Mouse (Mus musculus): ENCODE measurements around the gene Rbms1. TPM values are rescaled to one million over a fixed set of nuclear protein-coding genes. Genes with fewer than 3 reads are reported as not detected.

Rbms1 gene
- total RNA-seq (2021) = 10 to 100 TPM; 43.2 to 46.4 TPM

DNA sequence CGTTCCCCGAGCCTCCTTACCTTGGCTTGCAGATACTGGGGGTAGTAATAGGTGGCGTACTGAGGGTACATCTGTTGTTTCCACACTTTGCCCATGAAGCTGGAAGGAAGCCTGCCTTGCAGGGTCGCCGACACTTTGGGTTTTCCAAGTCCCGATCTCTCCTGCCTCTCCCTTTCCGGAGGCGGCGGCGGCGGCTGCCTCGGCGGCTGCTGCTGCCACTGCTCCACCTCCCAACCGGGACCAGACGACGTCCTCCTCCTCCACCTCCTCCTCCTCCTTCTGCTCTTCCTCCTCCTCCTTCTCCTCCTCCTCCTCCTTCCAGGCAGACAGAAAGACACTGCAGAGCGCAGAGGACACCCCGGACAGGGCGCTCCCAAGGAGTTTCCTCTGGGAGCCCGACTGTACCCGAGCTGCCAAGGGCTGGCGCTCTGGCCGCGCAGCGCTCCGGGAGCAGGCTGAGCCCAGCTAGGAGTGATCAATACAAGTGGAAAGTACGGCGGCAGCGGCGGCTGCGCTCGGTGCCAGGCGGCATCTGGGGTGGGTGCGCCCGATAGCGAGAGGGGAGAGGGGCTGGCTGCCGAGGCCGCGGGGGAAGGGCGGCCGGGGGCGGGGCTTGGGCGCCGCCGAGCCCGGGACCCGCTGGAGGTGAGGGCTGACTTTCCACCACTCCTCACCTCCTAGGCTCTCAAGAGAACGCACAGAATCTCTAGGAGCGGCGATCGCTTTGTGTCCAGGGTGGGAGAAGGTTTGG is at the start of gene Rbms1:
Rbms1 (minus strand) TSS at position 522 of the 751 bp plus-strand sequence.
- peak; percentile 78 to 87 for DNase-seq
- intact Hi-C loops (cut with DNase I) = loop anchor here (2.0 kb wide), 4 partner anchors 40 to 438 kb away; no protein-coding TSS in a partner anchor

DNA sequence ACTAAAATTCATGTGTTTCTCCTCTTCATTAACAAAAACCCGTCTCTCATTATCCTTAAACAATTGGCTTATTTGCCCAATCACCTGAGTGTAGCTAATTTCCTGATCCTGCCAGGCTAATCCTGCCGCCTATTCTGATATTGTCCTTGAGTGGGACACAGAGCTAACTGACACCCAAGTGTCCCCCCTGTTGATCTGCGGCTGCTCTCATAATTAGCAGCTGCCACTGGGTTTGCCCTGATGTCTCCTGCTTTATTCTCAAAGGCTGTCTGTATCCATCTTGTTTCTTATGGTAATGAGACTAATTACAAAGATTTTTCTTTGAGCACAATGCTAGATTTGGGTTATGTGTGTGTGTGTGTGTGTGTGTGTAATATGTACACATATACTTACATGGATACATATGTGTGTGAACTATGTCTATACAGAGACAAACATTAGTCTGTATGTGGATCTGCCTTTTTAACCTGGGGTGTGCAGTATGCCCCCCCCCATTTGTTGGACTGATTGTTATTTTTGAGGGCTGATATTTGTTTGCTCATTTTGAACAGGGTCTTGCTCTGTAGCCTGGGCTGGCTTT is 49.3 kb upstream of the Rbms1 start:
- intact Hi-C loops (cut with DNase I) = no loop called here
- no peak for DNase-seq

DNA sequence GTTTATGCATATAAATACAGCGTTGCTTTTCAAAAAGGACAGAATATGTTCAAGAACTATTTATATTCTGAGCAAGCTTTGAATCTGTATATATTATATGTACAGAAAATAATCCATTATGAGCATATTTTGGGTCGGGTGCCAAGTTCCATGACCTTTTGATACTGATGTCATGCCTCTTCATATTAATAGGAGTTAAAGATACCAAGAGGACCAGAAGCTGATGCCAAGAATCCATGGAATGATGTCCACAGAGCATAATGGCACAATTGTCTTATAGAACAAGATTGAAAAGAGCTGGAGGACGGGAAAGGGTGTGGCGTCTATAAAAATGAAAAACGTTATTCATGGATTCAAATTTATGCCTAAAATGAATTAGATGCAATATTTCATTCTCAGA is 23.3 kb upstream of the Rbms1 start:
- no peak for DNase-seq

DNA sequence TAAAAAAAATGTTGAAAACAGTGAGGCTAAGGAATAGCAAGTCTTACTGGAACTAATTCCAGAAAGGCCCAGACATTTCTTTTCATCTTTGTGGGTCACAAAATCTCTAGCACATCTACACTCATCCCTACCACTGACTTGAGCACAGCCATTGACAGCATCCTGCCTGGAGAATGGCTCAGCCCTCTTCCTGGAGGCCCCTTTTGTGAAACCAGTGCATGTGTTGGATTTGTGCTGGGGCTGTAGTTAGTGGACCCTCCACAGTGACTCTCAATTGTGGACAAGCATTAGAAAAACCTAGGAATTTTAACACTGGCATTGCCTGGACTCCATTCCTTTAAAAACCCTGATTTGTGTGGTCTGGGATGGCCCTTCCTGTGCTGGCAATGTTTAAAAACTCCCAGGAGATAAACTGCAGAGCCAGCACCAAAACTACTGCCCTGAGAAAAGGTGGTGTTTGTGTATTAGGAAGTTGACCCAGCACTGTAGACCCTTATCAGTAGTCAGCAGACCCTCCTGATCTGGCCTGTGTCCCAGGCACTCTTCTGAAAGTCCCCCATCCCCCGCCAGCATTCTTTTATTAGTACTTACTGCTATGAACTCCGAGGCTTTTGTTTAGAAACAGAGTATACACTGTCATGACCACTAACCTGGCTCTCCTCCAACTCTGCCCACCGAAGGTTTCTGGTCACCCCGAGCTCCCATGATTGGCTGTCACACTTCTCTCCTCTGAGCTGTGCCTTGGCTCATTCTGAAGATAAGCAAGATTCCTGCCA is 15.7 kb upstream of the Rbms1 start:
- intact Hi-C loops (cut with DNase I) = no loop called here

More for the DNA sequence above, 23.3 kb upstream of the Rbms1 start:
- intact Hi-C loops (cut with DNase I) = no loop called here

DNA sequence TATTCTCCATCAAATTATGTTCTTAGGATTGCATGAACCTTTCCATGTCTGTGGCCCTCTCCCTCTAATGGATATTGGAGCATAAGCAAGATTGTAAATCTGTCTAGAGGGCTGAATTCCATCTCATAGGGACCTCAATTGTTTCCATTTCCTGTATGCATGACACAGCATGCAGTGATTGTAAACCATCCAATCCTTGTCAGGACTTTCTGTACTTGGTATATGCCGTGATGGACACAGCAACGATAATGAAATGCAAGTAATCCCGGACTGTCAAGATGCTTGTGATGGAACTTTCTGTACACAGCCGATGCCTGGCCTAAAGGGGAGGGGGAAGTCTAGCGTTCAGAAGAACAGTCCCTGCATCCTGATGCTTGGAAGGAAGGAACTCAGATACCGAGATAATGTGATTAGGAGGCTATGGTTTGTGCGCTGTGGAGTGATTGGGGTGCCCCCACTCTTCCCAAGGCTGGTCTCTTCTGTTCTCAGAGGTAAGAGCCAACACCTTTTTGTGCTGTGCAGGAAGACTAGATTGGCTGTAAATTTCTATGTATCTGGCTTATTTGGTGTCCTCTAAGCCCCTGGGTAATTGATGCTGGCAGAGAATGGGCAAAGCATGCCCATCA is 9.3 kb upstream of the Rbms1 start:
- intact Hi-C loops (cut with DNase I) = no loop called here
- no peak for DNase-seq

More for the DNA sequence above, 15.7 kb upstream of the Rbms1 start:
- DNase-seq = peak in 1 of 2 experiments; percentile 13

DNA sequence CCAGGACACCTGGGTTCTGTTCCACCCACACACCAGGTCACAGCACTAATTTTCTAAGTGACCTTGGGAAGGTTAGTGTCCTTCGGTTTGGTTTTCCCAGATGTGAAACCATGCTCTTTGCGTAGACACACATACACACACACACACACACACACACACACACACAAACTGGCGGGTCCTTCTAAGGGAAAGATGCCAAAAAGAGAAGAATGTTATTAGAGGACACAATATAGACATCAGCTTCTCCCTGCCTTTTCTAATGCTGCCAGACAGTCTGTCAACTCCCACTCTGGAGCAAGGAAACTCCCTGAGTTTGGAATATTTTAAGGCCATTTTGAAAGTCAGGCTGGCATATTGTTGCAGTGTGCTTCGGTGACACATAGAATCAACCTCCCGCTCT is 624 bp upstream of the Rbms1 start:
- intact Hi-C loops (cut with DNase I) = loop anchor here (2.0 kb wide), 5 partner anchors 41 to 437 kb away; no protein-coding TSS in a partner anchor
- DNase-seq = peak in 1 of 2 experiments; percentile 12

DNA sequence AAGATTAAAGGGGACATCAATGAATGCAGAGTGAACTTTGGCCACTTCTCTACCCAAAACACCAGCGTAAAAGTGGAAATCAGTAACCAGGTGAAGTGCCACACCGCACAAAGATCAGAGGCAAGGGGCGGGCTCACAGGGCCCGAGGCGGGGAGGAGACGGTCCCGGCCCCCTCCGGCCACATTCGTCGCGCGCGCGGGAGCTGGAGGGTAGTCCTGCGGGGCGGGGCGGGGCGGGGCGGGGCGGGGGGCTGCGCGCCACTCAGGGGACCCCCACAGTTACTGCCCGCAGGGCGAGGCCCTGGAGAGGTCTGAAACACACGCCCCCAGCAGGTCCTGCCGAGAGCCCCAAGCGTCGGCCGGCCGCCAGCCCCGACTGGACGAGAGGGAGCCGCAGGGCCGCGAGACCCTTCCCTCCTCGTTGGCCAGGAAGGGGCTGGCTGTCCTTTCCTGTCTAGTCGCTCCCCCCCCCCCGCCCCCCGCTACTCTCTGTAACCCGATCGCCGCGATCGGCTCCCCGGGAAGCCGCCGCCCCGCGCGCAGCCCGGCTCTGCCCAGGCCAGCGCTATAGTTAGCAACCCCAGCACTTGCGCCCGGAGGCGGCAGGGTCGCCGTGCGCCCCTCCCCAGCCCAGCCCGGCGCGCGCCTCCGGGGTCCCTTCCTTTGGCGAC is 856 bp downstream of the Rbms1 start:
- intact Hi-C loops (cut with DNase I) = loop anchor here (2.0 kb wide), 4 partner anchors 39 to 439 kb away; no protein-coding TSS in a partner anchor
- DNase-seq = peak; percentile 62 to 70

DNA sequence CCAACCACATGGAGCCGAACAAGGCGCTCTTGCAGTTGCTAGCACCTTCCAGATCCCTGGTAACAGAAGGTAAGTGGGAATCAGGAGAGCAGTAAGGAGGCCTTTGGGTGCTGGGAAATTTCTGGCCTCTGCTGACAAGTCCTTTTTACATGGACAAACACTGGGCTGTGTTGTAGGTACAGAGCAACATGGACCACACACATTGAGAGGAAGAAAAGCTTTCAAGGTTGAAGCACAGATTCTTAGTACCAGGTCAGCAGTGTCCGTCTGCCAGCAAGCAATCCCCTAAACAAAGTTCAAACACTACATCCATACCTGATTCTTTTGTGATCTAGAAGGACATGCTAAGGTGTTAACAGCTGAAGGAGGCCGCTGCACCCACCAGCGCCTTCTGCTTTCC is 1.7 kb downstream of the Rbms1 start:
- intact Hi-C loops (cut with DNase I) = no loop called here
- peak in 1 of 2 experiments; percentile 18 for DNase-seq

DNA sequence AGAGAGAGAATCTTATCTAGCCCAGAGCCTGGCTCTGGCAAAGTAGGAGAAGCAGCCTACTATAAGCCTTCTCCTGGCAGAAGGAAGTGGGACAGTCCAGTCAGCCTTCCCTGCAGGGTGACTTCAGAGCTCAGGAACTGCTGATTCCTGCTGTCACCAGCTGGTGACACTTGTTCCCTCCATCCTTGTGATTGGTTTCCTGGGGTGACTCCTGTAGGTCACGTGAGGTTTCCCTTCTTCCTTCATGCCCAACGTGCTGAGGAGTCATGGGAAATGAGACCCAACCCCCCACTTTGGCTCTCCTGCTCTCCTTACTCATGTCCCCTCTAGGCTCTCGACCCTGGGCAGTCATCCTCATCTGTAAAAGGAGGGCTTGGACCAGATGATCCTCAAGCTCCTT is 14.8 kb downstream of the Rbms1 start:
- no peak for DNase-seq
- intact Hi-C loops (cut with DNase I) = no loop called here

DNA sequence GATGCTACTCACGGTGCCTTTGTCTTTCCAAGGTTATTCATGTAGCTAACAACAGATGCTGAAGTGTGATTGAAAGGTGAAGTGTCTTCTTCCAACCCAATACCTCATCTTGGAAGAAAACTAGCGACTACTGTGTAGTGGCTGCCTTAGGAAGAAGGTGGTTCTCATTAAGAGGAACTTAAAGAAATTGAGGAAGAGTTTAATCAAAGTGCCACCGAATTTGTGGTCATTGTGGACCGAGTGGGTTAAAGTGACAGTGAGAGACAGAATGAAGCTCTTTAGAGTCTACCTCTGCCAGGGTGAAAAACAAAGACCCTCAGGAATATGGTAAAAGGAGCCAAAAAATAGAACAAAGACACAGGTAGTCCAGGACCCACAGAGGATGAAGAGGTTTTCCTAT is 15.2 kb downstream of the Rbms1 start:
- no peak for DNase-seq
- intact Hi-C loops (cut with DNase I) = no loop called here

DNA sequence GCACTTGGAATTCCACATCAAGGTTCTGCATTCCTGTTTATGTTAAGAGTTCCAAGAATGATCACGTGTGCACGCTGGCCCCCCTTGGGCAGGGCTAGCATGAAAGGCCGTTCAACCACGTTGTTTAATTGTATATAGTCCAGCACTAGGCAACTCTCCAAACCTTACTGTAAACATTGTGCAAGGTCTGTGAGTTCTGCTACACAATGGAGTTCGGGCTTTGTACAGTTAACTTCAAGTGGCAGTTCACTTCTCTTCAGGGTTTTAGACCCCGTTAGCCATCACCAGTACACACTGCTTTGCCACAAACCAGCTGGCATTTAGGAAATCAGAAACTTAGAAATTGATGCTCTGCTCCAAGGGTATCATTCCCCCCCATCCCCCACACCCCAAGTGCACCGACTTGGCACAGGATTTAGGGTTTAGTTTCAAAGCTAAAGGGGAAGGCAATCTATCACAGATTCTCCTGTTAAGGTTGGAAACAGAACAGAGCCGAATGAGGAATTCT is 22.5 kb downstream of the Rbms1 start:
- no peak for DNase-seq
- intact Hi-C loops (cut with DNase I) = loop anchor here (2.0 kb wide), 1 partner anchor 16 kb away; no protein-coding TSS in a partner anchor

DNA sequence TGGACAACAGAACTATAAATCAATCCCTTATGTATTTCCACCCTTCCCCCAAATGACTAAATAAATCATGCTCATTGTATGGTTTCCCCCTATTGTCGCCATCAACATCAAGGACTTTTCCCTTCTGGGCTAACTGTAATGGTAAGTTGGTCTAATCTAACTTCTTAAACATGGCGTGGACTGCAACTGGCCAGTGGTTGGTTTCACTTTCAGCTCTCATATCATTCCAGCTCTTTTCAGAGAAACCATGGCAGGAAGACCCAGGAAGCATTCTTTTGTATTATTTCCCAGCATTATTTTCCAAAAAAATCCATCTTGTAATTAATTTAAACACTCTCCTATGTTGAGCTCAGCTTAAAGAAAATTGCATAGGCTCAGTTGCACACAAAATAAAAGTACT is 23.0 kb downstream of the Rbms1 start:
- DNase-seq = no peak
- intact Hi-C loops (cut with DNase I) = loop anchor here (2.0 kb wide), 1 partner anchor 17 kb away; no protein-coding TSS in a partner anchor

DNA sequence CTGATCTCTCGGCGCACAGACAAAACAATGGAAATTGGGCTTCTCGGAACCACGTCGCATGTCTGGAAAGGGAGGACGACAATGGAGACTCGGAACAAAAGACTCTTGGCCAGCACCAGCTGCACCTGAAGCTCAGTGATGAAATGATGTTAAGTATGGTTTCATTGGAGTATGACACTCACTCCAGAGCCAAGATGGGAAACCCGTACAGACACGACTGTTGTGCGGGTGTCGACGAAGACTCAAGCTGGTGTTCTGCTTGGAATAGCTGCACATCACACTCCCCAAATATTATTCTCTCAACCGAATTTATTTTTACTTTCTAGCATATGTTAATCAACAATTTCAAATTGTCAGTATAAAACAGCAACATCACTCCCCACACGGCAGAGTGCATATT is 26.1 kb downstream of the Rbms1 start:
- DNase-seq = no peak
- intact Hi-C loops (cut with DNase I) = no loop called here

DNA sequence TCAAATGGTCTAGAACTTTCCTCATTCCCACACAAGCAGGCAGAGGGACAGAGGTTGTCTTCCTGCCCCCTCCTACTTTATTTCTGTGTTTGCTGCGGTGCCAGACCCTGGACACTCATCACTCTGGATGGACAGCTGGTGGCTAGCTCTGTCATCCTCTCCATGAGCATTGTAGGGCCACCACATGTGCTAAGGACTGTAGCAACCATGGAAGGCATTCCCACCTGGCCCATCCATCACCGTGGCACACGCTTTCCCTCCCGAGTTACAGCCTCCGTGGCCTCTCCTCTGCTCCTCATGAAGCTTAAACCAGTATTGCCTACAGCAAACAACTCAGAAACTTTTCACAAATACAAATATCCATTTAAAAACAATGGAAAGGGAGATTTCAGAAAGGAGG is 34.0 kb downstream of the Rbms1 start:
- no peak for DNase-seq
- intact Hi-C loops (cut with DNase I) = no loop called here

DNA sequence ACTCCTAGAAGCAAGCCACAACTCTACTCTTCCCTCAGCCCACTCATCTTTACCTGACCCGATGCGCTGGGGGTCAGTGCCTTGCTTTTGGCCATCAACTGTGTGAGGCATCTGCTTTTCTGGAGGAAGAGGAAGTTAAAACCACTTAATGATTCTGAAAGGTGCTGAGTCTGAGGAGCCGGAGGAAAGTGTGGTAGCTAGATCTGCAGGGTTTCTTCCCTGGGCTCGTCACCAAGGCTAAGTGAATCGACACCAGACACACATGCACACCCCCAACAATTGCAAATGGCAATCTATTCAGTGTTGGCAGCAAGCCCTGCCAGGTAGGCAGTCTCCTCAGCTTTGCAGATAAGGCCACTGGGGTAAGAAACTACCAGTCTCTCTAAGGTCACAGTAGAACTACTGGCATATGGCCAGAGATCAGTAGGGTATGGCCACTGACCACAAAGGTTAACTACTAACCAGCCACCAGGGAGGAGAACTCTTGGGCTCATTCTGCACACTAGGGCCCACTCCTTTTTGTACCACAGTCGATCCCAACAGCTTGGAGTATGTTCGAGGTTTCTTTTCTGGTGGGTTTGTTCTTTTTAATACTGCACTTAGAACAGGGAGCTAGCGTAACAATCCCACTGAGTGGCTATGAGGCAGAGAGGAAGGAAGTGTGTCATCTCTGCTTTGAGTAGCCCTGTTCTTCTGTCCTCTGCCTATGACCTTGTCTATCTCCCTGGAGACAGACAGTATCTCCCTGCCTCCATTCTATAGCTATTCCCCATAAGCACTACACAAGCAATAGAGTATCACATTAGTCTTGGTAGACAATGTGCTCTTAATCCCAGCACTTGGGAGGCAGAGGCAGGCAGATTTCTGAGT is 34.9 kb downstream of the Rbms1 start:
- DNase-seq = no peak
- intact Hi-C loops (cut with DNase I) = no loop called here

DNA sequence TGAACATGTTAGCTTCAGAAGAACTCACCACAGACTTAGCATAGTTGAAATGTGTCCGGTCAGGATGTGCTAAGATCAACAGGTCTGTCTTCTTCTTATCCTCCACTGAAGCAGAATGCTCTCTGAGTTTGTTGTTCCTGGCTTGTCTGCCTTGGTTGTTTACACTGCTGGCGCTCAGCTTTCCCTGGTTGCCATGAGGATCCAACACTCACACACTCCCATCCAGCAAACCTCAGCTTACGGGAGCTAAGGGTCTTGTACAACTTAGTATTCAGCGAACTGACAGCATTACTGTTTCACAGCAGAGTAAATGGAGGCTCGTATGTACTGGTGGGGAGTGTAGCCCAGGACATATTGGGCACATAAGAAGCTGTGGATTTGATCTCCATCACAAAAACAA is 37.9 kb downstream of the Rbms1 start:
- DNase-seq = no peak
- intact Hi-C loops (cut with DNase I) = no loop called here

DNA sequence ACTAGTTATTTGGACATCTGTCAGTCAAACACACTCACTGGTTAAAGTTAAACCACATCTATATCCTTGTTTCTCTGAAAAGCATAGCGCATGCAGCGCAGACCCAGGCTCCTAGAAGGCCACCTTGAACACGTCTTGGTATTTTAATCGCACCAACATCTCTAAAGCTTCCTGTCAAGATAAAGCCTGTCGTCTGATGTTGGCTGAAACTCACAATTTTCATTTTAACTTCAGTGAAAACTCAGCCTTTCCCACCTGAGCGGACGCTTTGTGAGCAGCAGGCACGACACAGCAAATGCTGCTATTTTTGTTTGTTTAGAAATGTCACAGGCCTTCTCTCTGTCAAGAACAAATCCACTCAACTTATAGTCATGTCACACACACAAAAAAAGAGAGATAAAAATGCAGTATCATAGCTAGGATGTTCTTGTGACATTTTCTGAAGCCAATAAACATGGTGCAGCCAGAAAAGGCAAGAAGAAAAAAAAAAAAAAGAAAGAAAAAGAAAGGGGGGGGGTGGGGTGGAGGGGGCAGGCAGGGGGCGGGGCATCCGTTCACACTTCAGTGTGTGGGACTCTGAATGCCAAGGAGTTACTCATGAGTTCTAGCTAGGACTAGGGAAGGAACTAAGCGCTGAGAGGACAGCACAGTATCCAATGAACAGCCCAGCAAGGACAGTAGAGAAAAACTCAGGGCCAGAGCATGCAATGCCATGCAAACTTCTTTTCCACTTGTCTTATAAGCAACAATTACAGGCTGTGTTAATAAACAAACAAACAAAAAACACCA is 39.0 kb downstream of the Rbms1 start:
- no peak for DNase-seq
- intact Hi-C loops (cut with DNase I) = loop anchor here (2.0 kb wide), 2 partner anchors 39 to 43 kb away; partner anchors contain the start of gene Rbms1

DNA sequence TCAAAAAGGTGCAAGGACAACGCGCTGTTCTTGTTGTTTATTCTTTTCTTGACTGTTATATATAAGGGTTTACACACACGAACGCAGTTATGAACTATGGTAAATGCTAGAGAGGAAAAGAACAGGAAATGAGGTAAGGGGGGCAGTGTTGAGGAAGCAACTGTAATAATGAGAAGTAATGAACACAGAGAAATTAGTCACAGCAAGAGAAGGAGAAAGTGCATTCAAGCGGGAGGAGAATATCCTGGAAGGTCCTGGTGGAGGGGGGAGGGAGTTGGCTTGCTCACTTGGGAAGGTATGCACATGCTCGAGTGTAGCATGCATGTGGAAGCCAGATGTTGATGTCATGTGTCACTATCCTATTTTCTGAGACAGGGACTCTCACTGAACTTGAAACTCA is 39.9 kb downstream of the Rbms1 start:
- intact Hi-C loops (cut with DNase I) = loop anchor here (2.0 kb wide), 2 partner anchors 40 to 42 kb away; partner anchors contain the start of gene Rbms1
- DNase-seq = no peak

All from heart, postnatal 36 days (tissue).